Mouse (Mus musculus): ENCODE measurements around the gene Prl7b1. TPM values are rescaled to one million over a fixed set of nuclear protein-coding genes. Genes with fewer than 3 reads are reported as not detected.

The Prl7b1 gene
- polyA plus RNA-seq (2012; rRNA removed), result not detected in 2 replicates

GRCm38 (mm10) chr13:27610482-27610881 is at the start of gene Prl7b1:
Gene Prl7b1 (minus strand): TSS chr13:27610582.
- no peak for DNase-seq (ENCODE audit: low read depth, low spot score)
- 63% methylated on average over 4 of the region's 4 CpGs for WGBS

DNA sequence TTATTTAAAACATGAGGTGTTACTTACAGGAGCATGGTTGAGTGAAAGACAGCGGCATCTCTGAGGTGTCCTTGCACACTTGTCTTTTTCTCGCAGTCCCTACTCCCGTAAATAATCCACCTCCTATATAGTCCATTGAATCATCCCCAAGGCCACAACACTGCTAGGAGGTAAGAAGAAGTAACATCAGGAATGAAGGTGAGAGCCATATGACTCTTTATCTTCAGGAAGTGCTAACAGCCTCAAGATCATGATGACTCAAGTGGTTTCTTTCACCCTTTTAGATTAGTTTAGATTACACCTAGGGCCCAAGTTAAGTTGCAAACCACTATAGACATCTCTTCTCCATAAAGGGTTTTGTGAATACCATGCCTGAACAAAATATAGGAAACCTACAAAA is 32.0 kb upstream of the Prl7b1 start, which contains the start of gene Prl7a1:
TSS of gene Prl7a1 (minus strand) at position 101 of the 400 bp plus-strand sequence.
- no peak for DNase-seq (ENCODE audit: low read depth, low spot score)
- WGBS, result 96% methylated on average over 3 of the region's 3 CpGs

- DNase-seq (ENCODE audit: low read depth, low spot score), result no peak
- WGBS, result 65% methylated on average over 2 of the region's 2 CpGs
Observed at GRCm38 (mm10) chr13:27582071-27582470, 28.3 kb downstream of the Prl7b1 start, which contains the start of gene Prl8a1. Gene Prl8a1 (minus strand): TSS chr13:27582171.

DNA sequence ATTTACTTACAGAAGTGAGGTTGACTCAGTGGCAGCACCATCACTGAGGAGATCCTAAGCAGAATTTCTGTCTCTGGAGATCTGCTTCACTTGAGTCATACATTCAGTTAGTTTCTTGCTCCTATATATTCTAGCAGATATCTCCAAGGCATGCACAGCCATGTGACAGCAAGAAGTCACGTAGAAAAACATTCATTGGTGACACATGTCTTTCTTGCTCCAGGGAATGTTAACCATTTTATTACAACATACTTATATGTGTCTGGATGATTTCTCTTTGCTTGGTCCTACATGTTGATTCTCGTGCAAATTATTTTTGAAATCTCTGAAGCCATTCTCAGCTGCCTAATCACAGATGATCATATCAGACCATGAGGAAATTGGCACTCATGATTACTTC is 45.9 kb downstream of the Prl7b1 start, which contains the start of gene Prl8a9:
TSS of gene Prl8a9 (minus strand) at position 101 of the 400 bp plus-strand sequence.
- 76% methylated on average over 2 of the region's 2 CpGs for WGBS
- DNase-seq (ENCODE audit: low read depth, low spot score), result no peak

- no peak for DNase-seq (ENCODE audit: low read depth, low spot score)
Observed at GRCm38 (mm10) chr13:27553336-27553735, 57.0 kb downstream of the Prl7b1 start.

Other genes with a start within 250 kb of the Prl7b1 start
- gene Prl2b1, start 219.7 kb downstream of the Prl7b1 start, polyA plus RNA-seq (2012; rRNA removed), result not detected in 2 replicates
- gene Prl8a6, start 171.9 kb downstream of the Prl7b1 start, polyA plus RNA-seq (2012; rRNA removed), result not detected in 2 replicates
- not detected in 2 replicates for gene Prl8a8, start 97.4 kb downstream of the Prl7b1 start, polyA plus RNA-seq (2012; rRNA removed)
- not detected in 2 replicates for gene Prl8a9, start 46.0 kb downstream of the Prl7b1 start, polyA plus RNA-seq (2012; rRNA removed)
- gene Prl8a1, start 28.4 kb downstream of the Prl7b1 start, polyA plus RNA-seq (2012; rRNA removed), result not detected in 2 replicates
- gene Prl7a1, start 31.9 kb upstream of the Prl7b1 start, polyA plus RNA-seq (2012; rRNA removed), result not detected in 2 replicates
- gene Prl7a2, start 57.5 kb upstream of the Prl7b1 start, polyA plus RNA-seq (2012; rRNA removed), result not detected in 2 replicates
- gene Prl7d1, start 106.2 kb upstream of the Prl7b1 start, polyA plus RNA-seq (2012; rRNA removed), result not detected in 2 replicates
- not detected in 2 replicates for gene Prl7c1, start 170.2 kb upstream of the Prl7b1 start, polyA plus RNA-seq (2012; rRNA removed)
- not detected in 2 replicates for gene Prl2a1, start 191.1 kb upstream of the Prl7b1 start, polyA plus RNA-seq (2012; rRNA removed)
- not detected in 2 replicates for gene Prl2c1, start 238.8 kb upstream of the Prl7b1 start, polyA plus RNA-seq (2012; rRNA removed)

Data from large intestine, adult 2 months (tissue).